Mouse (Mus musculus): ENCODE measurements around the gene Ppp2r3d.

GRCm38 (mm10) chr9:124439403-124439847 is 37.3 kb downstream of the Ppp2r3d start:
- TF ChIP-seq CTCF (IDR thresholded peaks at IDR 0.05; ENCODE audit: control insufficient read depth, insufficient read depth, low read length), result no peak
- no peak for TF ChIP-seq POLR2A (IDR thresholded peaks at IDR 0.05; ENCODE audit: borderline replicate concordance, control insufficient read depth, low read depth, low read length)

Data from bone marrow, adult 2 months (tissue).